Mouse (Mus musculus) adrenal gland, postnatal 14 days (tissue): ENCODE results near the gene Olfr952. TPM values are rescaled to one million over a fixed set of nuclear protein-coding genes. Genes with fewer than 3 reads are reported as not detected.

Experiments
- DNase-seq: peaks from one replicate; pipeline ENCODE4 v3.0.0; 2021; ENCODE audit warnings: mixed read lengths
- long read RNA-seq, 2 experiments: library from polyadenylated mRNA; stranded (forward); transcript quantifications; one replicate each; pipeline ENCODE4 v2.0.0; 2021
- total RNA-seq: library from RNA; stranded (reverse); gene quantifications from 2 replicates; pipeline ENCODE4 v1.2.3, GENCODE M21; 2021

Gene Olfr952
- total RNA-seq: not detected in 2 replicates
- long read RNA-seq, experiment 1: 0 reads
- long read RNA-seq, experiment 2: 0 reads

DNA sequence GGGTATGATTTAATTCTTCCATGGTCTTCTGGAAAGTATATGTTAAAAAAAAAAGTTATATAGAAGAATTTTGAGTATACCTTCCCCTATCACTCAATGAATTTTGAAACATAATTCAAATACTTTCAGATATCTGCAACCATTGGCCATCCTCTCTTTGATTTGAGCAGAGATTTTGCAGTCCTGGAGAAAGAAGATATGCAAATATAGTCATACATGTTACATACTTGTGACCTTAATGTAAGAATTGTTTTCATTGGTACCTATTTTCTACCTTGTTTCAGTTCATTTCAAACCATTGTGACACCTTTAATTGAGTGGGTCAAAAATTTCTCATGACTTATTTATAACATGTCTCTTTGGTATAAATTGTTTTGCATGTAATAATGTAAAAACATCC lies at the start of gene Olfr952:
Olfr952 (minus strand) TSS at position 101 of the 400 bp plus-strand sequence.
- DNase-seq: no peak

DNA sequence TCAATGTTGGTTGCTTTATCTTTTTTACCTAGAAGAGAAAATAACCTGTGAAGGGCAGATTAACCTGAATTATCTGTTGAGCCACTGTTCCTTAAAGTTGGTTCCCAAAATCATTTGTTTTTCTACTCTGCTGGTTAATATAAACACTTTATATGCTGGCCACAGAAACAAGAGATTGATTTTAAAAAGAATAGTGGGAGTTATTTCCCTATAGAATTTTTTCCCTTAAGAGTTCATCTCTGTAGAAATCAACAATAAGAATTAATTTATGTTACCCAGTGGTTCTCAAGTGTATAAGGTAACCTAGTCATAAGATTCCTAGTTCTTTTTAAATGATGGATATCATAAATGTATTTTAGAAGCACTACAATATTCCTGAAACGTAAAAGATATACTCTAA lies 44.9 kb upstream of the Olfr952 start, which contains the start of gene Olfr955:
Olfr955 (minus strand) TSS at position 101 of the 400 bp plus-strand sequence.
- DNase-seq: no peak

DNA sequence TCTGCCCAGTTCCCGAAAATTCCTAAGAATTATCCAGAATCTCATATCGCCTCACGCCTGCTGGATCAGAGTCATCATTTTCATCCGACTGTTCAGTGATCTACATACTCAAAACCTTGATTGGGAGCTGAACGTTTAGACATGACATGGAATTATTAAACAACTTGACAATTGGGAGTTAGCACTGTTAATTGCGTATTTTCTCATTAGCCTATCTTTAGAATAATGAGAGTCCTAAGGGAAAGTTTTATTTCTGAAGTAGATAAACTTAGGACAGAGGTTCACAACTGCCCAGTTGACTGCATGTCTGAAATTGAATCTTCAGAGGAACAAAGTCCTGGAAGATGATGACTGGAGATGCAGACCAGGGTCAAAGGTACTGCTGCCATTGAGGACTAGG lies 29.5 kb upstream of the Olfr952 start, which contains the start of gene Olfr954:
Olfr954 (plus strand) TSS at position 301 of the 400 bp plus-strand sequence.
- no peak for DNase-seq

DNA sequence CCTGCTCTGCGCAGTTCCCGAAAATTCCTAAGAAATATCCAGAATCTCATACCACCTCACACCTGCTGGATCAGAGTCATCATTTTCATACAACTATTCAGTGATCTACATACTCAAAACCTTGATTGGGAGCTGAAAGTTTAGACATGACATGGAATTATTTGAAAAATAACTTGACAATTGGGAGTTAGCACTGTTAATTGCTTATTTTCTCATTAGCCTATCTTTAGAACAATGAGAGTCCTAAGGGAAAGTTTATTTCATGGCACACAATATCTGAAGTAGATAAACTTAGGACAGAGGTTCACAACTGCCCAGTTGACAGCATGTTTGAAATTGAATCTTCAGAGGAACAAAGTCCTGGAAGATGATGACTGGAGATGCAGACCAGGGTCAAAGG lies 39.8 kb downstream of the Olfr952 start, which contains the start of gene Olfr951:
Olfr951 (plus strand) TSS at position 301 of the 400 bp plus-strand sequence.
- DNase-seq: no peak

Other genes with a start within 250 kb of the Olfr952 start
- gene Olfr944, start 225.2 kb downstream of the Olfr952 start, total RNA-seq: not detected in 2 replicates
- not detected in 2 replicates for gene Olfr1537, start 177.2 kb downstream of the Olfr952 start, total RNA-seq
- not detected in 2 replicates for gene Olfr945, start 150.3 kb downstream of the Olfr952 start, total RNA-seq
- gene Olfr948, start 101.1 kb downstream of the Olfr952 start, total RNA-seq: not detected in 2 replicates
- not detected in 2 replicates for gene Olfr951, start 39.7 kb downstream of the Olfr952 start, total RNA-seq
- gene Olfr954, start 29.6 kb upstream of the Olfr952 start, total RNA-seq: not detected in 2 replicates
- not detected in 2 replicates for gene Olfr955, start 44.8 kb upstream of the Olfr952 start, total RNA-seq
- not detected in 2 replicates for gene Olfr44, start 66.8 kb upstream of the Olfr952 start, total RNA-seq
- gene Olfr957, start 88.7 kb upstream of the Olfr952 start, total RNA-seq: not detected in 2 replicates
- not detected in 2 replicates for gene Olfr958, start 126.9 kb upstream of the Olfr952 start, total RNA-seq
- gene Olfr959, start 148.4 kb upstream of the Olfr952 start, total RNA-seq: not detected in 2 replicates
- 11.9 and 14.9 TPM in 2 replicates for gene AW551984, start 177.3 kb upstream of the Olfr952 start, total RNA-seq
- gene Olfr148, start 183.5 kb upstream of the Olfr952 start, total RNA-seq: not detected in 2 replicates
- gene Olfr960, start 194.2 kb upstream of the Olfr952 start, total RNA-seq: not detected in 2 replicates
- not detected in 2 replicates for gene Olfr961, start 217.9 kb upstream of the Olfr952 start, total RNA-seq
- gene Olfr963, start 240.1 kb upstream of the Olfr952 start, total RNA-seq: not detected in 2 replicates